Mouse (Mus musculus) CH12.LX (cell line): ENCODE results near the gene Gpr176.

Source experiments
- BHLHE40 ChIP-seq: IDR thresholded peaks from 2 replicates; pipeline ENCODE4 v1.6.1; 2011; ENCODE audit warnings: mild to moderate bottlenecking, low read depth, low read length, improper control_type of control experiment
- CTCF ChIP-seq, 2 experiments: IDR thresholded peaks in 1 of 2; conservative IDR thresholded peaks in 1 of 2; 2 replicates each; pipeline ENCODE4 v1.5.1; 2011 to 2012; ENCODE audit warnings: low read depth in 2 of 2, low read length in 2 of 2, improper control_type of control experiment in 1 of 2, inconsistent platforms in 1 of 2, mild to moderate bottlenecking in 1 of 2, moderate library complexity in 1 of 2
- KAT2A ChIP-seq: IDR thresholded peaks from 2 replicates; pipeline ENCODE4 v1.6.1; 2012; ENCODE audit warnings: low read length, improper control_type of control experiment, inconsistent platforms; ENCODE audit not compliant: insufficient replicate concordance
- MAX ChIP-seq: IDR thresholded peaks from 2 replicates; pipeline ENCODE4 v1.6.1; 2011; ENCODE audit warnings: low read length, improper control_type of control experiment
- POLR2A ChIP-seq: IDR thresholded peaks from 2 replicates; pipeline ENCODE4 v1.6.1; 2011; ENCODE audit warnings: low read depth, mild to moderate bottlenecking, improper control_type of control experiment, low read length

- no peak for TF ChIP-seq MAX
- no peak for TF ChIP-seq KAT2A
- no peak for TF ChIP-seq BHLHE40
- no peak for TF ChIP-seq POLR2A
- no peak for TF ChIP-seq CTCF (conservative IDR thresholded peaks at IDR 0.05 in 1 of 2, IDR thresholded peaks at IDR 0.05 in 1 of 2; ENCODE audit: low read depth in 2 of 2, low read length in 2 of 2)
Observed at GRCm38 (mm10) chr2:118373572-118374279, 507 bp upstream of the Gpr176 start.
